Mouse (Mus musculus): ENCODE measurements around the gene Sema7a.

GRCm38 (mm10) chr9:57923046-57923445, 16.9 kb upstream of the Sema7a start:
- TF ChIP-seq GATA1 (IDR thresholded peaks at IDR 0.05; ENCODE audit: borderline replicate concordance, low read length) (no peak), FLI1 (IDR thresholded peaks at IDR 0.05; ENCODE audit: low read length) (no peak)
